Mouse (Mus musculus) neural tube, embryonic 13.5 days (tissue): ENCODE measurements around the gene Nrxn3. TPM values are rescaled to one million over a fixed set of nuclear protein-coding genes. Genes with fewer than 3 reads are reported as not detected.

ENCODE experiments used
- ATAC-seq: fragments of 200-750 bp; cut with Nextera tagmentation; 2 replicates; pipeline ENCODE4 v1.8.0; 2017; ENCODE audit warnings: low read depth, mild to moderate bottlenecking, moderate TSS enrichment, moderate library complexity
- H3K27ac ChIP-seq: fragments of 300-500 bp; sonication (generic); replicated peaks from 2 replicates; pipeline ENCODE4 v1.5.1; 2015; ENCODE audit warnings: moderate library complexity, mild to moderate bottlenecking, inconsistent platforms
- H3K27me3 ChIP-seq: fragments of 300-500 bp; sonication (generic); 2 replicates; pipeline ENCODE4 v1.6.1; 2015; ENCODE audit warnings: mild to moderate bottlenecking, inconsistent platforms
- H3K36me3 ChIP-seq: fragments of 300-500 bp; sonication (generic); 2 replicates; pipeline ENCODE4 v1.6.1; 2015; ENCODE audit warnings: mild to moderate bottlenecking, inconsistent platforms
- H3K4me1 ChIP-seq: fragments of 300-500 bp; sonication (generic); replicated peaks from 2 replicates; pipeline ENCODE4 v1.6.1; 2015; ENCODE audit warnings: inconsistent platforms
- H3K4me2 ChIP-seq: fragments of 300-500 bp; sonication (generic); 2 replicates; pipeline ENCODE4 v1.6.1; 2015; ENCODE audit warnings: inconsistent platforms, mild to moderate bottlenecking, moderate library complexity
- H3K4me3 ChIP-seq: fragments of 300-500 bp; sonication (generic); 2 replicates; pipeline ENCODE4 v1.5.1; 2015; ENCODE audit warnings: mild to moderate bottlenecking, inconsistent platforms
- H3K9ac ChIP-seq: fragments of 300-500 bp; sonication (generic); 2 replicates; pipeline ENCODE4 v1.6.1; 2015; ENCODE audit warnings: moderate library complexity, mild to moderate bottlenecking, inconsistent platforms
- H3K9me3 ChIP-seq: fragments of 300-500 bp; sonication (generic); 2 replicates; pipeline ENCODE4 v1.6.1; 2016; ENCODE audit warnings: inconsistent platforms
- WGBS: fragments of 180-500 bp; shearing (Covaris S2); methylation state at CpG from one replicate; pipeline ENCODE4 v1.1.7; 2015; 5-methylcytosine and 5-hydroxymethylcytosine counted together
- polyA plus RNA-seq: library from polyadenylated mRNA; unstranded; fragments of >200 nt; fragmentation: Nextera tagmentation; extraction: Ambion mirVana; gene quantifications from 2 replicates; pipeline ENCODE4 v1.2.1, GENCODE M21; 2015

Gene Nrxn3
- polyA plus RNA-seq, 1 experiment from 2014 or later: 69.7 TPM

GRCm38 (mm10) chr12:89719194-89720080, 996.8 kb downstream of the Nrxn3 start:
- 41% methylated on average over 8 of the region's 8 CpGs for WGBS
- ATAC-seq: no peak

GRCm38 (mm10) chr12:89720945-89721344, 998.3 kb downstream of the Nrxn3 start:
- 76% methylated on average over 3 of the region's 3 CpGs for WGBS
- no peak overlapping the region for H3K9ac ChIP-seq
- no peak overlapping the region for H3K27ac ChIP-seq
- no peaks in the 10 kb centered on the region for H3K27me3 ChIP-seq
- H3K4me3 ChIP-seq: no peak overlapping the region
- no peaks in the 10 kb centered on the region for H3K9me3 ChIP-seq
- no peak overlapping the region for H3K4me2 ChIP-seq
- no peaks in the 10 kb centered on the region for H3K4me1 ChIP-seq
- ATAC-seq: no peak
- no peaks in the 10 kb centered on the region for H3K36me3 ChIP-seq

More at GRCm38 (mm10) chr12:89719194-89720080, 996.8 kb downstream of the Nrxn3 start:
- Histone ChIP-seq H3K9me3 (no peaks in the 10 kb centered on the region), H3K4me3 (no peak overlapping the region), H3K36me3 (no peaks in the 10 kb centered on the region), H3K4me2 (no peak overlapping the region), H3K9ac (no peak overlapping the region), H3K27ac (no peak overlapping the region), H3K4me1 (no peaks in the 10 kb centered on the region), H3K27me3 (no peaks in the 10 kb centered on the region)

DNA sequence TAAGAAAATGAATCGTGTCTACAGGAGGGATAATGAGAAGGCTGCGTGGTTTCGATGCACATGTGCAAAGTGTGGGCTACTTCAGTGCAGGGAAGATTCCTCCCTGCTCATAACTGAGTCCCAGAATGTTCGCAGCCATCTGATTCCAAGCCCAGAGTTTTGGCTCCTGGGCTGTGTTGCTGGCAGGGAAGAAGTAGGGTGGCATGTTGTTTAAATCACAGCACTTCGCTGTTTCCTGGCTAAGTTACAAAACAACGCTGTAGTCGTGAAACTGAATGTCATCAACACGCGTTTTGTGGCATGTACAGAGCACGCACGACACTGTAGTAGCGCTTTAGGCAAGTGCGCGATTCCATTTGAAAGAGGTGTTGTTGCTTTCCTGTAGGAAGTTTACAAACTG, 999.8 kb downstream of the Nrxn3 start:
- Histone ChIP-seq H3K9me3 (no peaks in the 10 kb centered on the region), H3K4me3 (no peak overlapping the region), H3K27ac (no peak overlapping the region; the same call in 1 of the 2 replicates), H3K4me1 (no peaks in the 10 kb centered on the region), H3K4me2 (no peak overlapping the region), H3K36me3 (no peaks in the 10 kb centered on the region), H3K9ac (no peak overlapping the region), H3K27me3 (no peaks in the 10 kb centered on the region)
- 88% methylated on average over 14 of the region's 14 CpGs for WGBS
- ATAC-seq: no peak

DNA sequence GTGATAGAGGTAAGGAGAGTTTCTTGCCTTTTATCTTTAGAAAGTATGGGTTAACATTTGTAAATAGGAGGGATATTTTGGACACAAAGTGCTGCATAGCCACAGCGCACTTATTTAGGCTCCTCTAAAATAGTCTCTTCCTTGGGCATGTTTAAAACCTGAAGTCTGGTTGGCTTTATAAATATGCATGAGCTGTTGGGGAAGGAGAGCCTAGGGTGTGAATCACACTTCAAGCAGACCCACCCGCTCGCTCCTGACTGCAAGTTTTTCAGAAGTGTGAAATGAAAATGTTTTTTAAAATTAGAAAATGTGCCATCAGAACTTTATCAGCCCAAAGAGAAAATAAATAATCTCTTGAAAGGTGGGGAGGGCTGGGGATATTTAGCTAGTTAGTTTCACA, 1001.4 kb downstream of the Nrxn3 start:
- 45% methylated on average over 3 of the region's 3 CpGs for WGBS
- H3K9me3 ChIP-seq: no peaks in the 10 kb centered on the region
- no peak overlapping the region for H3K4me2 ChIP-seq
- H3K9ac ChIP-seq: no peak overlapping the region
- no peak overlapping the region for H3K27ac ChIP-seq
- H3K4me1 ChIP-seq: no peaks in the 10 kb centered on the region
- ATAC-seq: no peak
- H3K36me3 ChIP-seq: no peaks in the 10 kb centered on the region
- H3K4me3 ChIP-seq: no peak overlapping the region
- H3K27me3 ChIP-seq: no peaks in the 10 kb centered on the region

GRCm38 (mm10) chr12:89742326-89742725, 1019.6 kb downstream of the Nrxn3 start:
- WGBS: 35% methylated on average over 1 of the region's 1 CpGs
- Histone ChIP-seq H3K4me2 (no peak overlapping the region), H3K9ac (no peak overlapping the region), H3K4me3 (no peak overlapping the region), H3K36me3 (no peaks in the 10 kb centered on the region), H3K9me3 (no peaks in the 10 kb centered on the region), H3K27ac (no peak overlapping the region), H3K27me3 (no peaks in the 10 kb centered on the region), H3K4me1 (no peaks in the 10 kb centered on the region)
- ATAC-seq: no peak

- Histone ChIP-seq H3K36me3 (no peaks in the 10 kb centered on the region), H3K4me2 (no peak overlapping the region)
- ATAC-seq: no peak
Observed at GRCm38 (mm10) chr12:89742796-89743195, 1020.1 kb downstream of the Nrxn3 start.

DNA sequence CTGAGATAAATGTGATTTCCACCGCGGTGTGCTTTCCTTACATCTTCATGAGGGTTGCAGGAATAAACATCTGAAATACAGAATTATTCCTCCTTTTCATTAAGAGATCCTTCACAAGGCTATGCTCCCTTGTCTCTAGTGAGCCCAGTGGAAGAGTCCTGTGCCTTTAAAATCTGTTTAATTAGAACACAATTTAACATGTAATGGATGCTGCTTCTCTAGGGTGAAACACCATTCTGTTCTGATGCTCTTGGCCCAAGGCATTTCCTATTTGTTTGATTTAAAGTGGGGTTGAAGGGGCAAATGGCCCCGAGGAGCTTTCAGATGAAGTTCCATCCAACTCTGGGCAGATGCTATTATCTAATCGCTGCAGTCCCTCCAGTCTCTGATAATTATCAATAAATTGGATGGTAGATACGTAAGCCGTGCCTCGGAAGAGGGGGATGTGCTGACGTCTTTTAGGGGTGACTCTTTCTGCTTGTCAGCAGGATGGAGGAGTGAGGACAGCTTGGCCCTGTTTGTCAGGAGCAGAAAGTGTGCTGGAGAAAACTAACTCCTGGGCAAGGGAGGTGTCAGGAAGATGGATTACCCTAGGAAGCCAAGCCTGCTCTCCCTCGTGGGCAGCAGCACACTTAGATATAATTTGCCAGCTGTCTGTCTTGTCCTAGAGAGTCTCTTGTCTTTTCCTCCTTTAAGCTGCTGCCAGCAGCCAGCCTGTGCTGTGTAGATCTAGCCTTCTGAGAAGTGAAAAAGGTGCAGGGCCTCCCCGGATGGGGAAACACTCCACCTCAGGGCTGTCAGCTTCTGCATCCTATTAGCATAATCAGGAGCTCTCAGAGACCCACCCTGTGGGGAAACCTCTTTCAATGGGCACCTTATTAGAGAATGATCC, 1041.8 kb downstream of the Nrxn3 start:
- 36% methylated on average over 10 of the region's 10 CpGs for WGBS
- no peak overlapping the region for H3K9ac ChIP-seq
- no peaks in the 10 kb centered on the region for H3K27me3 ChIP-seq
- H3K4me2 ChIP-seq: peak overlapping the region; percentile 29
- ATAC-seq: peak; percentile 86
- peaks cover 17% of the 10 kb centered on the region for H3K4me1 ChIP-seq
- H3K4me3 ChIP-seq: no peak overlapping the region
- no peaks in the 10 kb centered on the region for H3K36me3 ChIP-seq
- H3K27ac ChIP-seq: peak overlapping the region; percentile 78
- no peaks in the 10 kb centered on the region for H3K9me3 ChIP-seq

More at GRCm38 (mm10) chr12:89742796-89743195, 1020.1 kb downstream of the Nrxn3 start:
- Histone ChIP-seq H3K27me3 (no peaks in the 10 kb centered on the region), H3K9ac (no peak overlapping the region), H3K4me3 (no peak overlapping the region), H3K9me3 (no peaks in the 10 kb centered on the region), H3K4me1 (no peaks in the 10 kb centered on the region), H3K27ac (no peak overlapping the region)
- 87% methylated on average over 2 of the region's 2 CpGs for WGBS

DNA sequence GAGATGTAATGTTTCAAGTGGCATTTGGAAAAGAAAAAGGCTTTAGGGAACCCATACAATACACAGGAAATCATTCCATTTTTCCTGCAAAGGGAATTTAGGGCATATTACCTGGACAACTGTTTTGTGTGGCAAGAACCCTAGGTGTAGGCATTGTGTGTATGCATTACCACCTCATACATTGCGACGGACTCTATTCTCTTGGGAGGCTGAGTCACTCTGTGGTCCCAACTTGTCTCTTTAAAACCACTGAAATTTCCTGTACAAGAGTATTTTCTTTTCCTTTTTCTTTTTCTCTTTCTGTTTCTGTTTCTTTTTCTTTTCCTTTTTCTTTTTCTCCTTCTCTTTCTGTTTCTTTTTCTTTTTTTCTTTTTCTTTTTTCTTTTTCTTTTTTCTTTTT, 1042.5 kb downstream of the Nrxn3 start:
- Histone ChIP-seq H3K4me2 (no peak overlapping the region), H3K27me3 (no peaks in the 10 kb centered on the region), H3K36me3 (no peaks in the 10 kb centered on the region), H3K27ac (peak overlapping the region; percentile 78), H3K9me3 (no peaks in the 10 kb centered on the region), H3K4me1 (peaks cover 17% of the 10 kb centered on the region), H3K9ac (no peak overlapping the region), H3K4me3 (no peak overlapping the region)
- 48% methylated on average over 2 of the region's 2 CpGs for WGBS
- ATAC-seq: no peak

GRCm38 (mm10) chr12:89788794-89789193, 1066.1 kb downstream of the Nrxn3 start:
- Histone ChIP-seq H3K4me3 (no peak overlapping the region), H3K9me3 (no peaks in the 10 kb centered on the region), H3K9ac (no peak overlapping the region), H3K4me2 (no peak overlapping the region), H3K27me3 (no peaks in the 10 kb centered on the region), H3K36me3 (no peaks in the 10 kb centered on the region), H3K4me1 (no peaks in the 10 kb centered on the region), H3K27ac (no peak overlapping the region)
- ATAC-seq: no peak
- WGBS: 80% methylated on average over 3 of the region's 3 CpGs

DNA sequence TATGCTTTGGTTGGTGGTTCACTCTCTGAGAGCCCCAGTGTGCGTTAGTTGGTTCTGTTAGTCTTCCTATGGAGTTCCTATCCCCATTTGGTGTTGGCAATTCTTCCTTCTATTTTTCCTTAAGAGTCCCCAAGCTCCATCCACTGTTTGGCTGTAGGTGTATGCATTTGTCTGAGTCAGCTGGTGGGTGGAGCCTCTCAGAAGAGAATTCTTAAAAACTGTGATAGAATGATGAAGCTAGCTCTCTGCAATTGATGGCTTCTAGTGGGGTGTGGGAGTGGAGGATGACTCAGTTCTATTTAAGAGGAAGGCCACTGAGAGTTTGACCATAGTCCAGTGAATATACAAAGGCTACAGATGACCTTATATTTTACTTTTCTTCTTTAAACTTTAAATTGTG, 1067.3 kb downstream of the Nrxn3 start:
- ATAC-seq: no peak
- Histone ChIP-seq H3K4me1 (no peaks in the 10 kb centered on the region), H3K27ac (no peak overlapping the region), H3K9ac (no peak overlapping the region), H3K9me3 (no peaks in the 10 kb centered on the region), H3K4me2 (no peak overlapping the region), H3K27me3 (no peaks in the 10 kb centered on the region), H3K36me3 (no peaks in the 10 kb centered on the region), H3K4me3 (no peak overlapping the region)
- 91% methylated on average over 1 of the region's 1 CpGs for WGBS

GRCm38 (mm10) chr12:89791829-89792228, 1069.2 kb downstream of the Nrxn3 start:
- ATAC-seq: no peak
- H3K4me2 ChIP-seq: no peak overlapping the region
- H3K9ac ChIP-seq: no peak overlapping the region
- WGBS: 88% methylated on average over 3 of the region's 3 CpGs
- H3K4me1 ChIP-seq: no peaks in the 10 kb centered on the region
- no peaks in the 10 kb centered on the region for H3K9me3 ChIP-seq
- no peaks in the 10 kb centered on the region for H3K27me3 ChIP-seq
- H3K36me3 ChIP-seq: no peaks in the 10 kb centered on the region
- no peak overlapping the region for H3K4me3 ChIP-seq
- H3K27ac ChIP-seq: no peak overlapping the region

DNA sequence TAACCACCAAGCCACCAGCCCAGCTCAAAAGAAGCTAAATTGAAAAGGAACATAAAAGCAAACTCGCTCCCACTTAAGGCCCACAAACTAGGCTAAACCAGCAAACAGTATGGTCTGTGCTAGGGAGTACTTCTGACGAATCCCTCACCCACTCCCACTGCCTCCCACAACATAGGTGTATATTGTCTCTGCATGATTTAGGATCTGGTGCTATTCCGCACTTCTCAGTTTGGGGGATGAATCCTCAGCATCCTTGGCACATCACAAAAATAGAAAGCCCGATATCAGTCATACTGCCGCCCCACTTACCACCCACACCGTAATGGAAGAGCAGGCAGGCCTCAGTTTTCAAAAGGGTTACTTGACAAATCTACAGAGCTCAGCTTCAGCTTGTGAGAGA, 1072.1 kb downstream of the Nrxn3 start:
- Histone ChIP-seq H3K27ac (no peak overlapping the region), H3K36me3 (no peaks in the 10 kb centered on the region), H3K4me3 (no peak overlapping the region), H3K9ac (no peak overlapping the region), H3K4me1 (no peaks in the 10 kb centered on the region), H3K4me2 (no peak overlapping the region), H3K9me3 (no peaks in the 10 kb centered on the region), H3K27me3 (no peaks in the 10 kb centered on the region)
- no peak for ATAC-seq
- WGBS: 95% methylated on average over 6 of the region's 6 CpGs
